Mouse (Mus musculus) urinary bladder, postnatal 25 days (tissue): ENCODE measurements at regions not wholly inside any gene's neighbourhood (a gene's known extent, or its start where the extent isn't known, plus 50 kb on each side); places are given as distances from the start of the nearest gene placed in this dataset.
A peak's percentile ranks its signal among the peaks of the same experiment; 100 is the strongest.

ENCODE experiments used
- DNase-seq: peaks from one replicate; pipeline ENCODE4 v3.0.0; 2022; ENCODE audit warnings: low spot score

GRCm38 (mm10) chr17:84129204-84129603 lies 58.5 kb downstream of the Zfp36l2 start:
- DNase-seq = no peak

GRCm38 (mm10) chr17:84128262-84128661 lies 59.5 kb downstream of the Zfp36l2 start:
- DNase-seq = no peak

- DNase-seq = no peak
Observed at GRCm38 (mm10) chr17:84126168-84126567, 61.6 kb downstream of the Zfp36l2 start.

GRCm38 (mm10) chr17:84123161-84123560 lies 64.6 kb downstream of the Zfp36l2 start:
- DNase-seq = no peak

- DNase-seq = no peak
Observed at GRCm38 (mm10) chr17:84122486-84123131, 65.1 kb downstream of the Zfp36l2 start.

- no peak for DNase-seq
Observed at GRCm38 (mm10) chr17:84121291-84121690, 66.5 kb downstream of the Zfp36l2 start.

GRCm38 (mm10) chr17:84119221-84120017 lies 68.3 kb downstream of the Zfp36l2 start:
- DNase-seq = no peak

- no peak for DNase-seq
Observed at GRCm38 (mm10) chr17:84118781-84119180, 69.0 kb downstream of the Zfp36l2 start.

GRCm38 (mm10) chr17:84118271-84118670 lies 69.5 kb downstream of the Zfp36l2 start:
- DNase-seq = no peak

GRCm38 (mm10) chr17:84117756-84118155 lies 70.0 kb downstream of the Zfp36l2 start:
- no peak for DNase-seq

- DNase-seq = no peak
Observed at GRCm38 (mm10) chr17:84116340-84117279, 71.1 kb downstream of the Zfp36l2 start.

- DNase-seq = no peak
Observed at GRCm38 (mm10) chr17:84115957-84116339, 71.8 kb downstream of the Zfp36l2 start.

- DNase-seq = no peak
Observed at GRCm38 (mm10) chr17:84115133-84115532, 72.6 kb downstream of the Zfp36l2 start.

- no peak for DNase-seq
Observed at GRCm38 (mm10) chr17:84114279-84114994, 73.3 kb downstream of the Zfp36l2 start.

- peak; percentile 96 for DNase-seq
Observed at GRCm38 (mm10) chr17:84113608-84114278, 74.0 kb downstream of the Zfp36l2 start.

GRCm38 (mm10) chr17:84112411-84113031 lies 75.2 kb downstream of the Zfp36l2 start:
- peak; percentile 50 for DNase-seq

GRCm38 (mm10) chr17:84111787-84112370 lies 75.9 kb downstream of the Zfp36l2 start:
- no peak for DNase-seq

GRCm38 (mm10) chr17:84110945-84111344 lies 76.8 kb downstream of the Zfp36l2 start:
- no peak for DNase-seq

GRCm38 (mm10) chr17:84110000-84110695 lies 77.6 kb downstream of the Zfp36l2 start:
- no peak for DNase-seq
